Mouse (Mus musculus) small intestine, adult 2 months (tissue): ENCODE measurements around the gene H2-Q7.
"Not testable (repeated sequence)": the region's sequence is repeated elsewhere in the genome, so short reads cannot be mapped to it uniquely, and the experiment has no call there.

Experiments used
- CTCF ChIP-seq: fragments of 200-500 bp; IDR thresholded peaks from 2 replicates; pipeline ENCODE4 v1.5.1; 2012; ENCODE audit warnings: low read depth, mild to moderate bottlenecking, control low read depth, inconsistent platforms, low read length, moderate library complexity, mixed read lengths; ENCODE audit not compliant: insufficient replicate concordance, insufficient read length; ENCODE audit errors: extremely low read depth
- POLR2A ChIP-seq: fragments of 200-500 bp; IDR thresholded peaks from 2 replicates; pipeline ENCODE4 v1.6.1; 2012; ENCODE audit warnings: low read depth, mild to moderate bottlenecking, control low read depth, inconsistent platforms, low read length, moderate library complexity

DNA sequence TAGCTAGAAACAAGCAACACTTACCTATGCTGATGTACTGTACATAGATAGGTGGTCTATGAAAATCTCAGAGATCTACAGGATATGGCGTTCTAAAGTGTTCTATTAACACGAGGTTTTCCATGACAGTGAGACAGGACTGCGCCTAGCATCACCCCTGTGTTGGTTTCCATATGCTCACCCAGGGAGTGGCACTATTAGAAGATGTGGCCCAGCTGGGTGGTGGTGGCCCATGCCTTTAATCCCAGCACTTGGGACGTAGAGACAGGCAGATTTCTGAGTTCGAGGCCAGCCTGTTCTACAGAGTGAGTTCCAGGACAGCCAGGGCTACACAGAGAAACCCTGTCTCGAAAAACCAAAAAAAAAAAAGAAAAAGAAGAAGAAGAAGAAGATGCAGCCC, 8.3 kb upstream of the H2-Q7 start:
- TF ChIP-seq CTCF, POLR2A: not testable (repeated sequence)
